Mouse (Mus musculus) cerebellum, adult 9-11 months (tissue): ENCODE measurements around the gene Smn1.
"Not testable (repeated sequence)": the region's sequence is repeated elsewhere in the genome, so short reads cannot be mapped to it uniquely, and the experiment has no call there.

Experiments
- DNase-seq: peaks from one replicate; pipeline ENCODE4 v3.0.0; 2022

Smn1 gene

GRCm38 (mm10) chr13:100124423-100125257 is at the start of gene Smn1:
Gene Smn1 (plus strand): TSS chr13:100124852.
- DNase-seq = peak; percentile 95

- DNase-seq = no peak
These were observed 25.8 kb upstream of the Smn1 start for GRCm38 (mm10) chr13:100098808-100099207.

GRCm38 (mm10) chr13:100103052-100103658 is 21.5 kb upstream of the Smn1 start:
- no peak for DNase-seq

GRCm38 (mm10) chr13:100103748-100104254 is 20.9 kb upstream of the Smn1 start, which contains the start of gene Bdp1:
Gene Bdp1 (minus strand): TSS chr13:100104070.
- peak; percentile 92 for DNase-seq

- peak; percentile 84 for DNase-seq
These were observed 16.8 kb upstream of the Smn1 start, which contains the start of gene Serf1 for GRCm38 (mm10) chr13:100107652-100108472. Gene Serf1 (plus strand): TSS chr13:100108012.

GRCm38 (mm10) chr13:100112218-100112972 is 12.3 kb upstream of the Smn1 start:
- no peak for DNase-seq

- no peak for DNase-seq
These were observed 682 bp upstream of the Smn1 start for GRCm38 (mm10) chr13:100123970-100124369.

- DNase-seq = no peak
These were observed 599 bp downstream of the Smn1 start for GRCm38 (mm10) chr13:100125258-100125643.

GRCm38 (mm10) chr13:100141646-100142314 is 17.1 kb downstream of the Smn1 start:
- no peak for DNase-seq

GRCm38 (mm10) chr13:100152659-100153058 is 28.0 kb downstream of the Smn1 start:
- DNase-seq = no peak

GRCm38 (mm10) chr13:100156624-100157023 is 32.0 kb downstream of the Smn1 start:
- no peak for DNase-seq

- not testable (repeated sequence) for DNase-seq
These were observed 36.7 kb downstream of the Smn1 start for GRCm38 (mm10) chr13:100161171-100161870.

GRCm38 (mm10) chr13:100162467-100162866 is 37.8 kb downstream of the Smn1 start:
- not testable (repeated sequence) for DNase-seq

GRCm38 (mm10) chr13:100166378-100166777 is 41.7 kb downstream of the Smn1 start:
- DNase-seq = not testable (repeated sequence)

GRCm38 (mm10) chr13:100174360-100174759 is 49.7 kb downstream of the Smn1 start:
- DNase-seq = not testable (repeated sequence)

- DNase-seq = not testable (repeated sequence)
These were observed 58.5 kb downstream of the Smn1 start for GRCm38 (mm10) chr13:100183111-100183510.
